Mouse (Mus musculus) spleen, adult 10 weeks (tissue): Measurements from ENCODE around the gene Immp2l. TPM values are rescaled to one million over a fixed set of nuclear protein-coding genes. Genes with fewer than 3 reads are reported as not detected.

Experiments
- polyA plus RNA-seq: library from polyadenylated mRNA; stranded (reverse); fragments of 350-450 nt; fragmentation: Illumina TruSeq; extraction: RNeasy Lipid Tissue Mini Kit (QIAGEN cat#74804); gene quantifications from one replicate; pipeline ENCODE4 v1.2.3, GENCODE M21; 2015; ENCODE audit warnings: low replicate concordance; ENCODE audit not compliant: insufficient read depth

Gene Immp2l
- polyA plus RNA-seq, result 6.8 TPM

DNA sequence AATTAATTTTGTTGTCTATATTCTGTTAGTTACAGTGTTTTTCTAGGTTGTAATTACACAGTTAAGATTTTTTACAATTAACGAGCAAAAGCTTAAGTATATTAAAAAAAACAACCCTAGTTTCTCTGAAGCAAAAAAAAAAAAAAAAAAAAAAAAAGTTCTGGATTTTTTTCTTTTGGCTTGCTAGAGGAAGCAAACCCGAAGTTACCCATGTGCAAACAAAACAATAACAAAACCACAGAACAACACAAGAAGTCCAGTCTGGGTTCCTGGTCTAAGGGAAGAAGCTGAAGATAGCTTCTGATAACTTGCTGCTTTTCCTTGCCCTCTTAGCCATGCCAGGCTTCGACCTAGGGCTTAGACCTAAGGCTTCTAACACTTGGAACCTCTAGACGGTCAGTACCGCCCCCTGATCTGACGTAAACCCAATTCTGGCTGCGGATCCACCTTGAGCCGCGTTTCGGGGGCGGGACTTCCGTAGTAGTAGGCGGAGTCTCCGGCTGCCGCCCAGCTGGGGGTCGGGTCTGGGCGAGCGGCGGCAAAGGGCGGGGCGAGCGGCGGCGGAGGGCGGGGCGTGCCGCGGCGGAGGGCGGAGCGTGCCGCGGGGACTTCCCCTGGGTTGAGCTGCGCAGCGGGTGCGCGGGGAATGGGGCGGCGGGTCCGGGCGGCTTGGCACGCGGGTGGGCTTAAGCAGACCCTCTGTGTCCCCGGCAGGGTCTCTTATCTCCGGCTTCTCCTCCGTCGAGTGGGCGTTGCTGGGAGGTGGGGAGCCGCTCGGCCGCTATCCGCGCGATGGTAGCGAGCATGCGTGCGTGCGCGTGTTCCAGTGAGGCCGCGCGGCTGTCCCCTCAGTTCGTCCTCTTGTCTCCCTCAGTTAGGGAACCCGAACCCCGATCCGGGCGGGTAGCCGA is at the start of gene Immp2l:
TSS of gene Immp2l (plus strand) at position 580 of the 911 bp plus-strand sequence.

GRCm38 (mm10) chr12:41486331-41486730 is 462.4 kb downstream of the Immp2l start, which contains the start of gene Lrrn3:
Gene Lrrn3 (minus strand): TSS chr12:41486431.

